Mouse (Mus musculus) hindbrain, embryonic 11.5 days (tissue): Measurements from ENCODE around the gene Dcbld2. TPM values are rescaled to one million over a fixed set of nuclear protein-coding genes. Genes with fewer than 3 reads are reported as not detected.

Source experiments
- ATAC-seq: fragments of 200-750 bp; cut with Nextera tagmentation; 2 replicates; pipeline ENCODE4 v1.8.0; 2017; ENCODE audit warnings: mild to moderate bottlenecking, moderate TSS enrichment, moderate library complexity; ENCODE audit not compliant: low FRiP score
- DNase-seq: peaks from one replicate; pipeline ENCODE4 v3.0.0-alpha.2; 2015; ENCODE audit warnings: low spot score
- H3K27ac ChIP-seq: fragments of 300-500 bp; sonication (generic); 2 replicates; pipeline ENCODE4 v1.5.1; 2014; ENCODE audit warnings: mild to moderate bottlenecking, low read depth, low read length
- H3K27me3 ChIP-seq: fragments of 300-500 bp; sonication (generic); 2 replicates; pipeline ENCODE4 v1.6.1; 2014; ENCODE audit warnings: mild to moderate bottlenecking, low read length, moderate library complexity, mixed read lengths; ENCODE audit not compliant: control insufficient read depth, insufficient read depth
- H3K36me3 ChIP-seq: fragments of 300-500 bp; sonication (generic); 2 replicates; pipeline ENCODE4 v1.6.1; 2014; ENCODE audit warnings: mild to moderate bottlenecking, low read length, moderate library complexity, mixed read lengths; ENCODE audit not compliant: control insufficient read depth, insufficient read depth
- H3K4me1 ChIP-seq: fragments of 300-500 bp; sonication (generic); replicated peaks from 2 replicates; pipeline ENCODE4 v1.6.1; 2014; ENCODE audit warnings: low read length, mixed read lengths; ENCODE audit not compliant: control insufficient read depth, insufficient read depth
- H3K4me2 ChIP-seq: fragments of 300-500 bp; sonication (generic); replicated peaks from 2 replicates; pipeline ENCODE4 v1.6.1; 2014; ENCODE audit warnings: mild to moderate bottlenecking, low read depth, low read length
- H3K4me3 ChIP-seq: fragments of 300-500 bp; sonication (generic); 2 replicates; pipeline ENCODE4 v1.5.1; 2014; ENCODE audit warnings: low read depth, low read length
- H3K9ac ChIP-seq: fragments of 300-500 bp; sonication (generic); 2 replicates; pipeline ENCODE4 v1.6.1; 2014; ENCODE audit warnings: low read depth, low read length
- H3K9me3 ChIP-seq: fragments of 300-500 bp; sonication (generic); 2 replicates; pipeline ENCODE4 v1.6.1; 2016; ENCODE audit warnings: low read length; ENCODE audit not compliant: control insufficient read depth
- WGBS: fragments of 180-500 bp; shearing (Covaris S2); extraction: QIAGEN DNeasy Blood & Tissue Kit; methylation state at CpG from one replicate; pipeline ENCODE4 v1.1.7; 2014; 5-methylcytosine and 5-hydroxymethylcytosine counted together
- polyA plus RNA-seq: library from polyadenylated mRNA; unstranded; fragments of >200 nt; fragmentation: Nextera tagmentation; extraction: Ambion mirVana; gene quantifications from 2 replicates; pipeline ENCODE4 v1.2.1, GENCODE M21; 2014

Gene Dcbld2
- polyA plus RNA-seq, 1 experiment from 2014 or later = 16.7 TPM

DNA sequence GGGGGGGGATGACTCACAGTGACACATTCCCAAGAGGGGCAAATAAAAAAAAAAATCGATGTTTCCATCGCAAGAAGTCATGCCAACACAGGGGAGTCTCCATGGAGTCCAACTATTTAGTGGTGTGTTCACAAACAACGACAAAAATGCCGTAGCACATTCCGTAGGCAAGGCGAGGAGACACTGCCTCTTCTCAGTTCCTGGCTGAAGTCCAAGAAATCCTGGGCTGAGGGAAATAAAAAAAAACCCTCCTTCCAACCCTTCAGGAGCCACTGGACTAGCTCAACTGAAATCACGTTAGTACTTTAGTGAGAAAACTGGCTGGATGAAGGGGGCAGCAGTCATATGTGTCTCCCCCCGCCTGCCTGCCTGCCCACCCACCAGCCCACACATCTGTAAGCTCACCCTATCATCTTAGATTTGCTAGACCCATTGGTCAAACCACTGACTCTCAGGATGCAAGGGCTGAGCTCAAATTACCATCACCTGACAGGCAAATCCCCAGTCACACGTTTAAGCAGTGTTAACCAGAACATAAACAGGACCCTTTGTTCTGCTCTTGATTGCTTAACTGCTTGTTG lies 104.0 kb downstream of the Dcbld2 start:
- no peak overlapping the region for H3K9ac ChIP-seq
- H3K27me3 ChIP-seq = no peaks in the 10 kb centered on the region
- WGBS = 50% methylated on average over 9 of the region's 9 CpGs
- H3K4me1 ChIP-seq = no peaks in the 10 kb centered on the region
- no peaks in the 10 kb centered on the region for H3K9me3 ChIP-seq
- DNase-seq (no peak), ATAC-seq (peak; percentile 36; the same call in 1 of the 2 replicates)
- no peak overlapping the region for H3K27ac ChIP-seq
- H3K4me3 ChIP-seq = no peak overlapping the region
- H3K36me3 ChIP-seq = no peaks in the 10 kb centered on the region
- no peak overlapping the region for H3K4me2 ChIP-seq

DNA sequence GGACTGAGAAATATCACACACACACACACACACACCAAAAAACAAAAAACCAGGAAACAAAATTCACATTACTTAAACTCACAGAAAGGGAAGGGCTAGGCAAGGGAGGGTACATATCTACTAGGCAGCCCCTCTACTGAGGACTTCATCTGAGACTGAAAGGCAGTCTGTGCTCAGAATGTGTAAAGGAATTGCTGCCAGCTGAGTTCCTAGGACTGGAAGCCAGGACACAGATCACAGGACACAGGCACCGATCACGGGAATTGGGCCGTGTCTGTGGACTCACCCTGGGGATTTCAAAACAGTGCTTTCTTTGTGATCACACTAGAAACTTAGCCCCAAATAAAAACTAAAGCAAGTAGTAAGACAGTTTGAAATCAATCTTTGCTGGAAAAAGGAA lies 104.6 kb downstream of the Dcbld2 start:
- DNase-seq = no peak
- H3K36me3 ChIP-seq = no peaks in the 10 kb centered on the region
- WGBS = 34% methylated on average over 3 of the region's 3 CpGs
- no peaks in the 10 kb centered on the region for H3K4me1 ChIP-seq
- H3K27me3 ChIP-seq = no peaks in the 10 kb centered on the region
- H3K27ac ChIP-seq = no peak overlapping the region
- ATAC-seq = 0 out of 2 replicates have a peak, but pooled peaks have one; percentile 48
- no peaks in the 10 kb centered on the region for H3K9me3 ChIP-seq
- H3K9ac ChIP-seq = no peak overlapping the region
- no peak overlapping the region for H3K4me3 ChIP-seq
- no peak overlapping the region for H3K4me2 ChIP-seq

DNA sequence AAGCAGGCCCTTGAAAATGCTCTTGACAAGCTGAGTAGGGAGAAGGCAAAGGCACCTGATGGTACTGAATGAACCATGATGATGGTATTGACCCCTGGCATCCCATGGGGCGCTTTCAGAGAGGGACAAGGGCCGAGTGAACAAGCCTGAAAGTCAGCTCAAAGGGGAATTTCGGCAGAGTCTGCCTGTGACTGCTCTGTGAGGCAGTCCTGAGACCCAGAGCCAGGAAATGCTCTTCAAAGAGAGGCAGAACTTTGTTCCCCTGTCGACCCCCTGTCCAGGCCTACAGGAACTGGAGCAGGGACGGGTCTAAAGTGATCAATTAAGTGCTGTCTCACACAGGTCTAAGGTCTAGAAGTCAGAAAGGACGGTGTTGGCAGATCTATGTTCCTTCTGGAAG lies 105.5 kb downstream of the Dcbld2 start:
- Histone ChIP-seq H3K4me3 (no peak overlapping the region), H3K27me3 (no peaks in the 10 kb centered on the region), H3K9ac (no peak overlapping the region), H3K36me3 (no peaks in the 10 kb centered on the region), H3K27ac (no peak overlapping the region), H3K9me3 (no peaks in the 10 kb centered on the region), H3K4me1 (no peaks in the 10 kb centered on the region), H3K4me2 (no peak overlapping the region)
- ATAC-seq = no peak
- DNase-seq = no peak
- 30% methylated on average over 6 of the region's 6 CpGs for WGBS

DNA sequence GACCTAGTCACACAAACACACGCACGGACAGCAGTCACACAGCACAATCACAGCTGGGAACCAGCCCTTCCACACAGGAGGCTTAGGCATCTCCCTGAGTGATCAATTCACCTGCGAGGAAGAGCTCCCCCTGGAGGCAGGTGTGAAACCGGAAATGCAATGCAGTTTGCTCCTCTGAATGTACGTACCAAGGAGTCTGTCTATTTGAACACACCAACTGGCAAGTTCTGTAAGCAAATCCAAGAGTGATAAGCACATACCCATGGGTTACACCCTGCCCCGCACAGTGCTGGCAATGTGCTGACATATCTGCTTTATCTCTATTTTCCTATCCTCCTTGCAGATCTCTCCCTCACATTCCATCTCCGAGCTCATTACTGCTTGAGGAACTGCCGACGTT lies 106.3 kb downstream of the Dcbld2 start:
- Histone ChIP-seq H3K4me2 (no peak overlapping the region), H3K36me3 (no peaks in the 10 kb centered on the region), H3K27ac (no peak overlapping the region), H3K27me3 (no peaks in the 10 kb centered on the region), H3K4me3 (no peak overlapping the region), H3K9ac (no peak overlapping the region), H3K9me3 (no peaks in the 10 kb centered on the region), H3K4me1 (no peaks in the 10 kb centered on the region)
- DNase-seq = no peak
- ATAC-seq = no peak
- 89% methylated on average over 9 of the region's 9 CpGs for WGBS

DNA sequence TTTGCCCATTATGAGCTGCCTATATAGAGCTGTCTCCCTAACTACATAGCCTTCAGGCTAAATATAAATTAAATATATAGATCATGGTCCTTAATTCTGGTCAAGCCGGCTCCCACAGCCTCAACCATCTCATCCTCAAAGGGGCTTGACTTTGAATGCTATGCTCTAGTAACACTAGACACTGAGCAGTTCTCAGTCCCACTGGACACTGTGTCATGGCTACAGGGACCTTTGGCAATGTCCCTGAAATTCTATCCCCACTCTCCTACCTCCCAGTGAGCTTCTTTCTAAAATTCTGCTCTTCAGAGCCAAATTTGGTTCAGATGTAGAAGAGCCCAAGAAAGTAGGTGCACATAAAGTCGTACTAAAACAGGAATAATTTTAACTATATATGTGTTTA lies 107.9 kb downstream of the Dcbld2 start:
- Histone ChIP-seq H3K27me3 (no peaks in the 10 kb centered on the region; the same call in 1 of the 2 replicates), H3K4me1 (no peaks in the 10 kb centered on the region), H3K4me3 (no peak overlapping the region), H3K4me2 (no peak overlapping the region), H3K9me3 (no peaks in the 10 kb centered on the region), H3K27ac (no peak overlapping the region), H3K9ac (no peak overlapping the region), H3K36me3 (no peaks in the 10 kb centered on the region)
- DNase-seq = no peak
- WGBS = 78% methylated on average over 2 of the region's 2 CpGs
- no peak for ATAC-seq

DNA sequence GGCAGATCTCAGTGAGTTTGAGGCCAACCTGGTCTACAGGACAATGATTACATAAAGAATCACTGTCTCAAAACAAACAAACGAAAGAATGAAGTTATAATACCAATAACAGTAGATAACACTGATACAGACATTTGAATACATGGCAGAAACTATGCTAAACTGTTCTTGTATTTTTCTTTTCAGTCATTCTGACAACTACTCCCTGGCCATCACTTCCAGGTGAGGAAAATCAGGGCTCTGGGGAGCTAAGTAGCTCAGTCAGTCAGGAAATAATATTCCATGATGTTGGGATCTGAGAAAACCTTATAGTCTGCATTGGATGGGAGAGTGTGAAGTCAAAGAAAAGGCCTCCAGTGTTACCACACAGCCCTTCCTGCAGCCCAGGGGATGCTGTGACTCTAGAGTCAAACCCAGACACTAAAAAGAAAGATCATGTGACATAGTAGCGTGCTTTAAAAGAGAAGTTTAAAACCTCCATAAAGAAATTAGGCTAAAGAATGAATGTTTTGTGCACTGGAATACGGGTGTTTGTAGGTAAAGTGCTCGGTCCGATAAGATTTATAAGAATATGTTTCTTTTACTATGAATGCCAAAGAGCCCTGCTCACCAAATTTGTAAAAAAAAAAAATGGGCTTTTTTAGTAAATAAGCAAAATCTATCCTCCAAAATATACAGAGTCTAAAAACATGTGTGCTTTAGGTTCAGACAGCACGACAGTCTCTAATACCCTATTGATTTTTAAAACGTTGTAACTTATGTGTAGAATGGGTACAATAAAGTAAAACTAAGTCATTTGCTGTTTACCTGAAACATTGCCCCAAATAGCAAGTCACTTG lies 108.9 kb downstream of the Dcbld2 start:
- 91% methylated on average over 7 of the region's 7 CpGs for WGBS
- ATAC-seq (no peak), DNase-seq (no peak)
- Histone ChIP-seq H3K9ac (no peak overlapping the region), H3K36me3 (no peaks in the 10 kb centered on the region), H3K9me3 (no peaks in the 10 kb centered on the region), H3K4me1 (no peaks in the 10 kb centered on the region), H3K4me2 (no peak overlapping the region), H3K27me3 (peaks cover 3% of the 10 kb centered on the region; the same call in 1 of the 2 replicates), H3K27ac (no peak overlapping the region), H3K4me3 (no peak overlapping the region)

Other genes starting within 250 kb of the Dcbld2 start
- 8.0 and 9.8 TPM in 2 replicates for gene St3gal6, start 115.8 kb downstream of the Dcbld2 start, polyA plus RNA-seq
- gene Gm813, start 208.5 kb downstream of the Dcbld2 start, polyA plus RNA-seq = not detected in 2 replicates
- not detected in 2 replicates for gene E330017A01Rik, start 230.3 kb downstream of the Dcbld2 start, polyA plus RNA-seq